Mouse (Mus musculus) hindbrain, embryonic 15.5 days (tissue): ENCODE measurements around the gene Poln. TPM values are rescaled to one million over a fixed set of nuclear protein-coding genes. Genes with fewer than 3 reads are reported as not detected.

Experiments
- ATAC-seq: fragments of 200-750 bp; cut with Nextera tagmentation; 2 replicates; pipeline ENCODE4 v1.8.0; 2017; ENCODE audit warnings: low read depth, moderate number of reproducible peaks, moderate TSS enrichment; ENCODE audit not compliant: low FRiP score
- H3K27ac ChIP-seq: fragments of 300-500 bp; sonication (generic); replicated peaks from 2 replicates; pipeline ENCODE4 v1.5.1; 2015; ENCODE audit warnings: mild to moderate bottlenecking, inconsistent platforms
- H3K27me3 ChIP-seq: fragments of 300-500 bp; sonication (generic); 2 replicates; pipeline ENCODE4 v1.6.1; 2015; ENCODE audit warnings: control low read depth, inconsistent platforms
- H3K36me3 ChIP-seq: fragments of 300-500 bp; sonication (generic); 2 replicates; pipeline ENCODE4 v1.6.1; 2015; ENCODE audit warnings: control low read depth, inconsistent platforms
- H3K4me1 ChIP-seq: fragments of 300-500 bp; sonication (generic); replicated peaks from 2 replicates; pipeline ENCODE4 v1.6.1; 2015; ENCODE audit warnings: control low read depth, inconsistent platforms
- H3K4me2 ChIP-seq: fragments of 300-500 bp; sonication (generic); 2 replicates; pipeline ENCODE4 v1.6.1; 2015; ENCODE audit warnings: moderate library complexity, mild to moderate bottlenecking, inconsistent platforms
- H3K4me3 ChIP-seq: fragments of 300-500 bp; sonication (generic); 2 replicates; pipeline ENCODE4 v1.5.1; 2015; ENCODE audit warnings: mild to moderate bottlenecking, inconsistent platforms
- H3K9ac ChIP-seq: fragments of 300-500 bp; sonication (generic); 2 replicates; pipeline ENCODE4 v1.6.1; 2015; ENCODE audit warnings: inconsistent platforms
- H3K9me3 ChIP-seq: fragments of 300-500 bp; sonication (generic); 2 replicates; pipeline ENCODE4 v1.6.1; 2016; ENCODE audit warnings: control low read depth, inconsistent platforms
- WGBS: fragments of 180-500 bp; shearing (Covaris S2); methylation state at CpG from one replicate; pipeline ENCODE4 v1.1.7; 2015; 5-methylcytosine and 5-hydroxymethylcytosine counted together
- polyA plus RNA-seq: library from polyadenylated mRNA; unstranded; fragments of >200 nt; fragmentation: Nextera tagmentation; extraction: Ambion mirVana; gene quantifications from 2 replicates; pipeline ENCODE4 v1.2.1, GENCODE M21; 2015

Poln gene
- polyA plus RNA-seq, result 0.45 and 0.77 TPM in 2 replicates

GRCm38 (mm10) chr5:34168950-34169891, at the start of gene Poln, which contains the start of gene Haus3:
Gene Poln (minus strand): TSS chr5:34169448.
Gene Haus3 (minus strand): TSS chr5:34169527.
- peak; percentile 100 for ATAC-seq
- Histone ChIP-seq H3K27me3 (no peaks in the 10 kb centered on the region), H3K4me3 (peak within 1 kb of the TSS; percentile 59), H3K9ac (peak within 1 kb of the TSS; percentile 63), H3K4me1 (peaks cover 19% of the 10 kb centered on the region), H3K4me2 (peak within 1 kb of the TSS; percentile 64), H3K27ac (peak within 1 kb of the TSS; percentile 86), H3K36me3 (peaks cover 11% of the 10 kb centered on the region; the same call in 1 of the 2 replicates), H3K9me3 (no peaks in the 10 kb centered on the region)
- WGBS, result under 1% methylated on average over 57 of the region's 57 CpGs

- Histone ChIP-seq H3K4me1 (no peaks in the 10 kb centered on the region), H3K9me3 (no peaks in the 10 kb centered on the region), H3K4me2 (no peak overlapping the region), H3K36me3 (no peaks in the 10 kb centered on the region), H3K27me3 (no peaks in the 10 kb centered on the region), H3K9ac (no peak overlapping the region), H3K4me3 (no peak overlapping the region), H3K27ac (no peak overlapping the region)
- ATAC-seq, result no peak
- WGBS, result 81% methylated on average over 5 of the region's 5 CpGs
These were observed 49.4 kb upstream of the Poln start for GRCm38 (mm10) chr5:34218672-34219071.

- 72% methylated on average over 9 of the region's 9 CpGs for WGBS
- H3K4me3 ChIP-seq, result no peak overlapping the region
- no peak for ATAC-seq
These were observed 48.5 kb upstream of the Poln start for GRCm38 (mm10) chr5:34217756-34218155.

GRCm38 (mm10) chr5:34216025-34216424, 46.8 kb upstream of the Poln start:
- H3K27ac ChIP-seq, result no peak overlapping the region
- ATAC-seq, result no peak
- no peaks in the 10 kb centered on the region for H3K4me1 ChIP-seq
- H3K4me3 ChIP-seq, result no peak overlapping the region
- H3K9me3 ChIP-seq, result no peaks in the 10 kb centered on the region
- no peak overlapping the region for H3K4me2 ChIP-seq
- H3K36me3 ChIP-seq, result no peaks in the 10 kb centered on the region
- 78% methylated on average over 7 of the region's 7 CpGs for WGBS
- H3K27me3 ChIP-seq, result no peaks in the 10 kb centered on the region
- H3K9ac ChIP-seq, result no peak overlapping the region

More at GRCm38 (mm10) chr5:34217756-34218155, 48.5 kb upstream of the Poln start:
- Histone ChIP-seq H3K36me3 (no peaks in the 10 kb centered on the region), H3K4me1 (no peaks in the 10 kb centered on the region), H3K27ac (no peak overlapping the region), H3K27me3 (no peaks in the 10 kb centered on the region), H3K9ac (no peak overlapping the region), H3K4me2 (no peak overlapping the region), H3K9me3 (no peaks in the 10 kb centered on the region)

- ATAC-seq, result no peak
These were observed 44.4 kb upstream of the Poln start for GRCm38 (mm10) chr5:34213659-34214058.

GRCm38 (mm10) chr5:34210279-34210678, 41.0 kb upstream of the Poln start:
- ATAC-seq, result peak; percentile 42; the same call in 1 of the 2 replicates
- Histone ChIP-seq H3K36me3 (no peaks in the 10 kb centered on the region), H3K9ac (no peak overlapping the region), H3K9me3 (no peaks in the 10 kb centered on the region), H3K27me3 (no peaks in the 10 kb centered on the region), H3K27ac (no peak overlapping the region), H3K4me3 (no peak overlapping the region), H3K4me2 (no peak overlapping the region), H3K4me1 (no peaks in the 10 kb centered on the region)
- 0% methylated on average over 1 of the region's 1 CpGs for WGBS

More at GRCm38 (mm10) chr5:34213659-34214058, 44.4 kb upstream of the Poln start:
- H3K27ac ChIP-seq, result no peak overlapping the region
- H3K4me1 ChIP-seq, result no peaks in the 10 kb centered on the region
- H3K9me3 ChIP-seq, result no peaks in the 10 kb centered on the region
- H3K36me3 ChIP-seq, result no peaks in the 10 kb centered on the region
- H3K27me3 ChIP-seq, result no peaks in the 10 kb centered on the region
- H3K4me3 ChIP-seq, result no peak overlapping the region
- 85% methylated on average over 8 of the region's 8 CpGs for WGBS
- no peak overlapping the region for H3K4me2 ChIP-seq
- H3K9ac ChIP-seq, result no peak overlapping the region

- H3K4me1 ChIP-seq, result no peaks in the 10 kb centered on the region
- H3K9ac ChIP-seq, result no peak overlapping the region
- no peak overlapping the region for H3K4me3 ChIP-seq
- ATAC-seq, result no peak
- 55% methylated on average over 3 of the region's 3 CpGs for WGBS
- no peaks in the 10 kb centered on the region for H3K36me3 ChIP-seq
- H3K9me3 ChIP-seq, result no peaks in the 10 kb centered on the region
- H3K27me3 ChIP-seq, result no peaks in the 10 kb centered on the region
- no peak overlapping the region for H3K27ac ChIP-seq
- H3K4me2 ChIP-seq, result no peak overlapping the region
These were observed 38.3 kb upstream of the Poln start for GRCm38 (mm10) chr5:34207503-34207902.

GRCm38 (mm10) chr5:34205788-34206187, 36.5 kb upstream of the Poln start:
- no peak for ATAC-seq
- 85% methylated on average over 2 of the region's 2 CpGs for WGBS

GRCm38 (mm10) chr5:34204911-34205310, 35.7 kb upstream of the Poln start:
- 89% methylated on average over 2 of the region's 2 CpGs for WGBS

More at GRCm38 (mm10) chr5:34205788-34206187, 36.5 kb upstream of the Poln start:
- Histone ChIP-seq H3K36me3 (no peaks in the 10 kb centered on the region), H3K4me2 (no peak overlapping the region), H3K9ac (no peak overlapping the region), H3K9me3 (no peaks in the 10 kb centered on the region), H3K4me3 (no peak overlapping the region), H3K27me3 (no peaks in the 10 kb centered on the region), H3K27ac (no peak overlapping the region), H3K4me1 (no peaks in the 10 kb centered on the region)

GRCm38 (mm10) chr5:34202006-34202405, 32.8 kb upstream of the Poln start:
- H3K9me3 ChIP-seq, result no peaks in the 10 kb centered on the region
- ATAC-seq, result no peak

More at GRCm38 (mm10) chr5:34204911-34205310, 35.7 kb upstream of the Poln start:
- H3K9me3 ChIP-seq, result no peaks in the 10 kb centered on the region
- H3K4me1 ChIP-seq, result no peaks in the 10 kb centered on the region
- no peaks in the 10 kb centered on the region for H3K27me3 ChIP-seq
- no peak overlapping the region for H3K27ac ChIP-seq
- H3K4me2 ChIP-seq, result no peak overlapping the region
- no peak for ATAC-seq
- no peak overlapping the region for H3K9ac ChIP-seq
- H3K4me3 ChIP-seq, result no peak overlapping the region
- H3K36me3 ChIP-seq, result no peaks in the 10 kb centered on the region

GRCm38 (mm10) chr5:34201396-34201795, 32.1 kb upstream of the Poln start:
- WGBS, result 65% methylated on average over 2 of the region's 2 CpGs
- H3K27me3 ChIP-seq, result no peaks in the 10 kb centered on the region
- no peaks in the 10 kb centered on the region for H3K4me1 ChIP-seq
- H3K9me3 ChIP-seq, result no peaks in the 10 kb centered on the region
- H3K9ac ChIP-seq, result no peak overlapping the region
- no peak overlapping the region for H3K4me2 ChIP-seq
- no peak overlapping the region for H3K27ac ChIP-seq
- no peak for ATAC-seq
- no peaks in the 10 kb centered on the region for H3K36me3 ChIP-seq
- no peak overlapping the region for H3K4me3 ChIP-seq

More at GRCm38 (mm10) chr5:34202006-34202405, 32.8 kb upstream of the Poln start:
- Histone ChIP-seq H3K27ac (no peak overlapping the region), H3K36me3 (no peaks in the 10 kb centered on the region), H3K27me3 (no peaks in the 10 kb centered on the region), H3K4me1 (no peaks in the 10 kb centered on the region), H3K4me2 (no peak overlapping the region), H3K4me3 (no peak overlapping the region), H3K9ac (no peak overlapping the region)
- WGBS, result 74% methylated on average over 4 of the region's 4 CpGs

- H3K27me3 ChIP-seq, result no peaks in the 10 kb centered on the region
- 91% methylated on average over 6 of the region's 6 CpGs for WGBS
- no peak overlapping the region for H3K4me2 ChIP-seq
- no peaks in the 10 kb centered on the region for H3K36me3 ChIP-seq
- H3K9me3 ChIP-seq, result no peaks in the 10 kb centered on the region
- H3K4me1 ChIP-seq, result no peaks in the 10 kb centered on the region
- no peak overlapping the region for H3K27ac ChIP-seq
- no peak overlapping the region for H3K9ac ChIP-seq
- H3K4me3 ChIP-seq, result no peak overlapping the region
- ATAC-seq, result no peak
These were observed 29.4 kb upstream of the Poln start for GRCm38 (mm10) chr5:34198615-34199014.
